Mouse (Mus musculus) ES-E14 (cell line): Measurements from ENCODE around the gene Trnt1.

ENCODE experiments used
- HCFC1 ChIP-seq: IDR thresholded peaks from 2 replicates; pipeline ENCODE4 v1.6.1; 2012; ENCODE audit warnings: low read length, inconsistent platforms, borderline replicate concordance; ENCODE audit not compliant: insufficient read depth
- MAFK ChIP-seq: IDR thresholded peaks from 2 replicates; pipeline ENCODE4 v1.6.1; 2014; ENCODE audit warnings: mild to moderate bottlenecking, low read depth, low read length, inconsistent platforms; ENCODE audit not compliant: insufficient read depth

DNA sequence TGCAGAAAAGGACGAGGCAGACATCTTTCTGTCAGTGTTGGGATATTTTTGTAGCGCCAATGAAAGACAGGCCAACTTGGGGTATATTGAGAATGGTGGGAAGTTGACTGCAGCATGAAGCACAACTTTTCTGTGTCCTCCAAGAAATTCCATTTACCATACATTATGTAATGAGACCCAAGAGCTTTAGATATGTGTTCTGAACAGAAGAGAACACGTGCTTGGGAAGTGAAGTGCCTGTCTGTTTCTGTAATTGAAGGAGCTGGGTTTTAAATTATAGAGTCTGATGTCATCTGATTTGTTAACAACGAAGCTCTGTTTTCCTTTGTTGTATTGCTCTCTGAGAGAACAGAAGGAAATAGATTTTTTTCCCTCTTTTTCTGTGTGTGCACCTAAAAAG, 1.1 kb downstream of the Trnt1 start:
- TF ChIP-seq HCFC1 (no peak), MAFK (no peak)
